Mouse (Mus musculus) thymus, postnatal 4 days (tissue): Measurements from ENCODE around the gene Col7a1.

Experiments
- DNase-seq: peaks from one replicate; pipeline ENCODE4 v3.0.0; 2021

The Col7a1 gene

DNA sequence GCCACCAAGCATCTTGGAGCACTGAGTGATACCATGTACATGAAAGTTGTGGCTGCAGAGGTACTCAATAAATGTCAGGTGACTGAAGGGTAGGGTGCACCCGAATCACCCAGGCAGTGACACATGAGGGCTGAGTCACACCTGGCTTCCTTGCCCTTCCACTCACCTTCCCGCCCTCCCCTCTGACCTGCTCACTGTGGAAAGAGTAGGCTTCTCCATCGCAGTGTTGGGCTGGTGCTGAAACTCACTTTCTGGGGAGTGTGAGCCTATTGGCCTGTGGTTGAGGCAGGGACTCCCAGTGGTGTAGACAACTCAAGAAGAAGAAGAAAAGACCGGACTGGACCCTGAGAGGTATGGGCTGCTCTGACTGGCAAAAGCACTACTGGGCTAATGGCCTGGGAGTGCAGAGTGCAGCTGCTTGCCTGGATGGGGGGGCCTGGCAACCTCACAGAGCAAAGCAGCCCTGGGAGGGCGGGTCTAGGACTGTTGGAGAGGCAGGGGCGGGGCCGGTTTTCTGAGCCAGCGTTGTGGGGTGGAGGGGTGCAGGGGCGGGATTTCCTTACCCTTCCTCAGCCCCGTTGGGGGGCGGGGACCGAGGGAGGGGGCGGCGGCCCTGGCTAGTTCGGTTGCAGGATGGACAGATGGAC lies 34.4 kb downstream of the Col7a1 start:
- peak; percentile 55 for DNase-seq

DNA sequence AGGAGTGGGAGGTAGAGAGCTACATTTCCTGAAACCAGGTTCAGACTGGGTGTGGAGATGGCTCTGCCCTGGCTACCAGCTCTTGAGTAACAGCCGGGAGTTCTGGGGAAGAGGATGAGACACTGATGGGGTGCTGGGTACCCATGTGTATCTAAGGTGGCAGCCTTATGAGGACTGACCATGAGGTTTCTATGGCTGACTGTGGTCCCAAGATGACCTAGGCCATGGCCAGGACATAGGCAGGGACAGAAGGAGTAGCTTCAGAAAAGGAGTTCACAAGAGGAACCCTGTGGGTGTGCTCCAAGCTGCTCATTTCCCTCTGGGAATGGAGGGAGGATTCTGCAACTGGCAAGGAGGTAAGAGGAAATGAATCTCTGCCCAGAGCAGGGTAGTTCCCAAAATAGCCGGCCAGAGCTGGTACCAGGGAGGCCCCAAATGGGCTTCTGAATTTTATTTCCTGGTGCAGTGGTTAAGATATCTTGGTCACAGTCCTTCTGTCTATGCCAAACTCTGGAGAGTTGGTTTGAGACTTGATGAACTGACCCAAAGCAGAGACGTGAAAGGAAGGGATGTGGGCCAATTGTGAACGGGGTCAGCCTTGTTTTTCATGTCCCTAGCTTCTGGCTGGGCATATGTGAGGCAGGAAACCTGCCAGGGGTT lies 36.5 kb downstream of the Col7a1 start:
- DNase-seq, result no peak

DNA sequence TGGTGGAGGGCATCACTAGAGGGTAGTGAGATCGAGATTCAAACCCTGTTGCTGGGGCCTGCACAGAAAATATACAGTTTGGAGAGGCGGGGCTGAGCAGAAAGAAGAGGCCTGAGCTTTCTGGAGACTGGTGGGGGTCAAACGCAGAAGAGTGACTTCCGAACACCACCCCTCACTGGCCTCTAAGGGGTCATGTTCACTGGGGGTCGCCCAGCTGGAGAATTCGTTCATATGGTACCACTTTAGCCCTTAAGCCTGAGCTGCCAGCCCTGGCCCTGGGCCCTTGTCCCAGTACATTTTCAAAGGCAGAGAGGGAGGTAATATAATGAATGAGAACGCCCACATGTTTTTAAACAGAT lies 37.1 kb downstream of the Col7a1 start:
- no peak for DNase-seq

GRCm38 (mm10) chr9:108991428-108992084 lies 38.2 kb downstream of the Col7a1 start, which contains the start of gene Pfkfb4:
Pfkfb4 (plus strand) TSS chr9:108991778.
- peak; percentile 92 for DNase-seq

GRCm38 (mm10) chr9:108992085-108992469 lies 38.7 kb downstream of the Col7a1 start:
- no peak for DNase-seq

DNA sequence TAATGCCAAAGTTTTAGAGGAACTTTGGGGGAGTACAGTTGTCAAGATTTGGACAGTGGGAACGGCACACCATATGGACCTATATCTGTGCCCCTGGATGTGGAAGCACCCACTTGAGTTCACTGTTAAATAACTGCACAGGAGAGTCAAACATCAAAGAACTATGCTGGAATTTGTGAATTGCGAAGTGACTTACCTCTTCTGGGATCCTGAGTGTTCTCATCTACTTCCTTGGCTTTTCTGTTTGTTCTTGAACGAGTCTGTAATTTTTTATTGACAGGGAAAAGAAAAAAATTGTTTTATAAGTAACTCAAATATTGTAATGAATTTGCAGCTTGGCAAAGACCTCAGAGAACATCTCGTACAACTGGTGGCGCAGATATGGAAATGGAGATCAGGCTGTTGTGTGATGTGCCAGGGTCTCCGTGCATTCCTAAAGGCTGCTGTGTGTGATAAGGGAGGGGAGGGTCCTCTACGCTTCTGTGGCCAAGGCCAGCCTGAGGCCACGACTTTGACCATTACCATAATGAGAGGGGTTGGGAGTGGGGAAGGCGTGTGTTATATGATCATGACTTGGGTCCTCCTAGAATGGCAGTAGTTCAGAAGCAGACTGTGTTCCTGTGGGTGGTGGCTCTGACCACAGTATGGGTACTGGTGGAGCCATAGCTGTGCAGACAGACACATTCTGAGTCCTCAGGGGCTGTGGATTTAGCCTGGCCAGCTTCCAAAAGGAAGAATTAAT lies 39.4 kb downstream of the Col7a1 start:
- no peak for DNase-seq

GRCm38 (mm10) chr9:108996411-108996810 lies 43.0 kb downstream of the Col7a1 start:
- no peak for DNase-seq

DNA sequence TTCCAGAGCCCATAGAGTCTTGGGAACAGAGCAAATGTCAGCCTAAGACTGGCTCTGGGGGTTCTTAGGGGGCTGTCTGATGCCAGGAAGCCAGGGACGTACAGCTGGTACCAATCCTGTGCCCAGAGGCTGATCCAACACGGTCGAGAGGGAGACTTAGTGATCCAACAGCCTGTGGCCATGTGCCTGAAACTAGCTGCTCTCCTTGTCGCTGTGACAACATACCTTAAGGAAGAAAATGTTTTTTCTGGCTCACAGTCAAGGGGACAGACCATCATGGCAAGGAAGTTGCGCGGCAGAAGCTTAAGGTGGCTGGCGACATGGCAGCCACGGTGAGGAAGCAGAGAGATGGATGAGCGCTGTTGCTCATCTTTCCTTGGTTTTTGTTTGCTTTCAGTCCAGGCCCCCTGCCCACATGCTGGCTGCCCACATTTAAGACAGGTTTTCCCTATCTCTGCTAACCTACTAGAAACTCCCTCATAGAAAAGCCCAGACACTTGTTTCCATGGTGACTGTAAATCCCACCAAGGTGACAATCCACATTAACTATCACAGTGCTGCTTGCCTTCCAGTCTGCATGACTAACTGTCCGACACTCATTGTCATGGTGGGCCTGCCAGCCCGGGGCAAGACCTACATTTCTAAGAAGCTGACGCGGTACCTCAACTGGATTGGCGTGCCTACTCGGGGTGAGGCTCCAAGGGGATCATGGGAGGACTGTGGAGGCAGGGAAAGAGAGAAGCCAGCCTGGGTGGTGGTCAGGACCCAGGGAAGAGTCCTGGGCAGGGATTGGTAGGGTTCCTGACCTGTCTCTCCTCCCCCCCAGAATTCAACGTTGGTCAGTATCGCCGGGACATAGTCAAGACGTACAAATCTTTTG lies 45.1 kb downstream of the Col7a1 start:
- no peak for DNase-seq

- no peak for DNase-seq
Measured at GRCm38 (mm10) chr9:108999167-108999526, 45.8 kb downstream of the Col7a1 start.

DNA sequence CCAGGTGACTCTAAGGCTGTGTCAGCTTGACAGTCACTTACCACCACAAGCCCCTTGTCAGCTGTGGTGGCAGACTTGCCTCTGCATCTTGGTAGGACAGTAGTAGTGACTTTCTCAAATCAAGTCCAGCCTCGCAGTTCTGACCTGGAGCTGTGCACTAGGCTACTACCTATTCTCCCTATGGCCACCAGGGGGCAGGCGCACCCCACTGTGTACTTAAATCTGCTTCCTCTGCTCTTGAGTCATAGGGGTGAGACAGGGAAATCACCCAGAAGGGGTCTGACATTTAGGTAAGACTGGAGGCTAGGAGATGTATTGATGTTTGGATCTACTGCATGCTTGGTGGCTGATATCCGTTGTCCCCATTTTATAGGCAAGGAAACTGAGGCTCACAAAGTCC lies 47.3 kb downstream of the Col7a1 start:
- peak; percentile 75 for DNase-seq

DNA sequence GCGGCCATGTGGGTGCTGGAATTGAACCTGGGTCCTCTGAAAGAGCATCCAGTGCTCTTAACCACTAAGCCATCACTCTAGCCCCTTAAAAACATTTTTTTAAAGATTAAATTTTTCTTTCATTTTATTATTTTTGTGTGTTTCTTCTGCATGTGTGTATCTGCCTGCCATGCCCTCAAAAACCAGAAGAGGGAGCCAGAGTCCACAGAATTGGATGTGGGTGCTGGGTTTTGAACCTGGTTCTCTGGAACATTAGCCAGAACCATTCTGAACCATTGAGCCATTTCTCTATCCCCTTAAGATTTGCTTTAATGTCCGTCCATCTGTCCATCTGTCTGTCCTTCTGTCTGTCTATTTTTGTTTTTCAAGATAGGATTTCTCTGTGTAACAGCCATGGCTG lies 49.8 kb downstream of the Col7a1 start:
- peak; percentile 73 for DNase-seq

DNA sequence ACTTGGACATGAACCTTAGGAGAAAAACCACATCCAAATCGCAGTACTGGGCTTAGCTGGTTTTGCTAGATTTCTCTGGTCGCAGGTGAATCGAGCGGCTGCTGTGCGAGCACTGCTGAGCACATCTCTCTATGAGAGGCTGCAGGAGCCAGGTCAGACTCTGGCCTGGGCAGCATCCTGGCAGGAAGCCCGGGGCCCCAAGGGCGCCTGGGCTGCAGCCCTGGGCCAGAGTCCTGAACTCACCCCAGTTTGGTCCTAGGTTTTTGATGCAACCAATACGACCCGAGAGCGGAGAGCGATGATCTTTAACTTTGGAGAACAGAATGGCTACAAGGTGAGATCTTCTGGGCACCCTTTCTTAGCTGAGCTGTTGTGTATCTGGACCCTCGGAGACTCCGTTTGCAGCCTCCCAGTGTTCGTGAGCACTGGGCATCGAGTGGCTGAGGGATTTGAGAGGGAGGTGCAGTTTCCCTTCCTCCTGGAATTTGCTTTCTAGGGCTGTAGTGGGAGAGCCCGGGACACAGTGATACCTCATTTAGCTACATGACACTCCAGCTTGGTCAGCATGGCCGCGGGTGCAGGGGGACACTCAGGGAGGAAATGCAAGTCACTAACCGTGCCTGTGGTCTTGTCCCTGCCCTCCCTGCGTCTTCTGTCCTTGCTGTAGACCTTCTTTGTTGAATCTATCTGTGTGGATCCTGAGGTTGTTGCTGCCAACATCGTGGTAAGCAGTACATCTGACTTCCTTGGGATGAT lies 53.8 kb downstream of the Col7a1 start:
- DNase-seq, result no peak

DNA sequence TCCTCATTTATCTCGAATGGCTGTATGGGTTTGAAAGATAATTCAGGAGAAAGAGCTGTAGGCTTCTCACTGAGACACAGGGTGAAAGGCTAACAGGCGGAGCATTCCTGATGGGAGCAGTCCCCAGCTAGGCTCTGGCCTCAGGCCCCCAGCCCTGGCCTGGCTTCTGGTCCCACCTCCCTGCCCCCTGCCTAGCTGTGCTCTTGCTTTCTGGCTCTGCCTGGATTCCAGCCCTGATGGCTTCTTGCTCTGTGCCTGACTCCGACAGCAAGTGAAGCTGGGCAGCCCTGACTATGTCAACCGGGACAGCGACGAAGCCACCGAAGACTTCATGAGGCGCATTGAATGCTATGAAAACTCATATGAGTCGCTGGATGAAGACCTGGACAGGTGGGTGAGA lies 54.7 kb downstream of the Col7a1 start:
- no peak for DNase-seq

DNA sequence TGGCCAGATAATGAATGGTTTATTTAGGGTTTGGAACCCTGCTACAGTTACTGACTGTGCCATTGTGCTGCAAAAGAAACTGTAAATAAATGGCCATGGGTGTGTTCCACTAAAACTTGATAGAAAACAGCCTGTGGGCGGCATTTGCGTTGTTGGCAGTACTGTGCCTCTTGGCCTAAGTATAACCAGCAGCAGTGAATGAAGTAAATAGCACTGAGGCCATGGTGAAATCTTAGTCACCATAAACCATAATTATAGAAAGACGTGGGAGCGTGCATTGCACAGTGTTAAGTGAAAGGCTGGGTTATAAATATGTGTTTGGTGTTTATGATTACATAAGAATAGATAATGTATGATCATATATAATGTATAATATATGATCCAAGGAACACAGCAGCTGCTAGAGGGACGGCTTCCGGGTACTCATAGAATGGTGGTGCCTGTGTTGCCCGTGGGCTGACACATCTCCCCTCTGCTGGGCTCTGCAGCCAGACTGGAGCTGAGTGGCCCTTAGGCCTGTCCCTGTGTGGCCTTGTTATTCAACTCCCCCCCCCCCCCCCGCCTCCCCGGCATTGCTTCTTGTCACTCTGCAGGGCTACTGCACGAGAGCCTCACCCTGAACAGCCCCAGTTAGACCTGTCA lies 55.7 kb downstream of the Col7a1 start:
- no peak for DNase-seq

GRCm38 (mm10) chr9:109009636-109010315 lies 56.4 kb downstream of the Col7a1 start:
- DNase-seq, result peak; percentile 43

GRCm38 (mm10) chr9:109010316-109010690 lies 56.9 kb downstream of the Col7a1 start:
- DNase-seq, result no peak

GRCm38 (mm10) chr9:109015397-109015796 lies 62.0 kb downstream of the Col7a1 start:
- DNase-seq, result no peak

- DNase-seq, result no peak
Measured at GRCm38 (mm10) chr9:109016973-109017604, 63.7 kb downstream of the Col7a1 start.

DNA sequence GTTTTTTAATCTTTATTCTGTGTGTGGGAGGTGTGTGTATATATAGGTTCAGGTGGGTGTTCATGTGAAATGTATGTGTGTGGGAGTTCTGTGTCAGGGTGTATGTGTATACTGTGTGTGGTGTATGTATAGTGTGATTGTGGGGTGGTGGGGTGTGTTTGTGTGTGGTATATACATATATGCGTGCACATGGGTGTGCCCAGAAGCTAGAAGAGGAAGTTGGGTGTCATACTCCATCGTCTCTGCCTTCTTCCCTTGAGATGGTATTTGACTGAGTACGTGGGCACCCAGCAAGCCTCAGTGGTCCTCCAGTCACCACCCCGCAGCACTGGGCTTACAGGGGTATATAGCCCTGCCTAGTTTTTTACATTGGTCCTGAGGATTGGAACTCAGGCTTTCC lies 68.0 kb downstream of the Col7a1 start:
- peak; percentile 5 for DNase-seq
